Mouse (Mus musculus): ENCODE data around the gene Dusp13.

DNA sequence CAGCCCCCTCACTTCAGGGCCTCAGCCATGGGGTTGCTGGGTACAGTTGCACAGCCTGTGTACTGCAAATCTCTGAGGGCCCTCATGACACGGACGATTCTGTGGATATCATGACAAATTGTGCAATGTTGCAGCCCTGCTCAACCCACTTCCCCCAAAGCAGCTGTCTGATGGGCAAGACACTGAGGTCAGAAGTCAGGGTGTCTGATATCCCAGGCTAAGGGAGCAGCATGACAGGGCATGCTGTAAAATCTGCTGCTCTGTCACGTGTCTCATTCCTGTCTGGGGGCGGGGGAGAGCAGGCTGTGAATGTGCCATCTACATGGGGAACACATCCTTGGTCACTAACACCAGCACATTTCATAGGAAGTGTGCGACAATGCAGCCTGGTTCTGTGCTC is 5.8 kb downstream of the Dusp13 start:
- TF ChIP-seq EP300 (IDR thresholded peaks at IDR 0.05; ENCODE audit: insufficient read depth, low read depth, low read length) (no peak), CTCF (IDR thresholded peaks at IDR 0.05) (no peak)
